Mouse (Mus musculus) midbrain, postnatal 0 days (tissue): ENCODE measurements around the gene Herc3. TPM values are rescaled to one million over a fixed set of nuclear protein-coding genes. Genes with fewer than 3 reads are reported as not detected.

ENCODE experiments used
- ATAC-seq: fragments of 200-750 bp; cut with Nextera tagmentation; 2 replicates; pipeline ENCODE4 v1.8.0; 2017; ENCODE audit warnings: moderate number of reproducible peaks, mild to moderate bottlenecking, moderate TSS enrichment, moderate library complexity; ENCODE audit not compliant: low FRiP score
- DNase-seq: peaks from one replicate; pipeline ENCODE4 v3.0.0-alpha.2; 2015; ENCODE audit warnings: low spot score
- H3K27ac ChIP-seq: fragments of 300-500 bp; sonication (generic); 2 replicates; pipeline ENCODE4 v1.5.1; 2014; ENCODE audit warnings: low read depth, mild to moderate bottlenecking, low read length, mixed read lengths
- H3K27me3 ChIP-seq: fragments of 300-500 bp; sonication (generic); 2 replicates; pipeline ENCODE4 v1.6.1; 2014; ENCODE audit warnings: low read length, control low read depth, mixed read lengths; ENCODE audit not compliant: insufficient read depth
- H3K36me3 ChIP-seq: fragments of 300-500 bp; sonication (generic); 2 replicates; pipeline ENCODE4 v1.6.1; 2014; ENCODE audit warnings: low read length, control low read depth, mixed read lengths; ENCODE audit not compliant: insufficient read depth
- H3K4me1 ChIP-seq: fragments of 300-500 bp; sonication (generic); 2 replicates; pipeline ENCODE4 v1.6.1; 2014; ENCODE audit warnings: mild to moderate bottlenecking, control low read depth, antibody characterized with exemption, low read length, mixed read lengths; ENCODE audit not compliant: insufficient read depth
- H3K4me2 ChIP-seq: fragments of 300-500 bp; sonication (generic); 2 replicates; pipeline ENCODE4 v1.6.1; 2014; ENCODE audit warnings: low read depth, mild to moderate bottlenecking, low read length, mixed read lengths; ENCODE audit not compliant: poor library complexity, severe bottlenecking
- H3K4me3 ChIP-seq: fragments of 300-500 bp; sonication (generic); 2 replicates; pipeline ENCODE4 v1.5.1; 2014; ENCODE audit warnings: low read depth, mild to moderate bottlenecking, low read length, moderate library complexity
- H3K9ac ChIP-seq: fragments of 300-500 bp; sonication (generic); replicated peaks from 2 replicates; pipeline ENCODE4 v1.6.1; 2014; ENCODE audit warnings: mild to moderate bottlenecking, low read length, moderate library complexity, mixed read lengths; ENCODE audit not compliant: poor library complexity, severe bottlenecking
- H3K9me3 ChIP-seq: fragments of 300-500 bp; sonication (generic); 2 replicates; pipeline ENCODE4 v1.6.1; 2016; ENCODE audit warnings: low read length, control low read depth
- CTCF ChIP-seq: IDR thresholded peaks from 2 replicates; pipeline ENCODE4 v1.5.1; 2016; ENCODE audit warnings: antibody characterized with exemption, mild to moderate bottlenecking
- WGBS: fragments of 180-500 bp; shearing (Covaris S2); extraction: QIAGEN DNeasy Blood & Tissue Kit; methylation state at CpG from one replicate; pipeline ENCODE4 v1.1.7; 2014; 5-methylcytosine and 5-hydroxymethylcytosine counted together
- polyA plus RNA-seq: library from polyadenylated mRNA; unstranded; fragments of >200 nt; fragmentation: Nextera tagmentation; extraction: Ambion mirVana; gene quantifications from 2 replicates; pipeline ENCODE4 v1.2.1, GENCODE M21; 2015
- total RNA-seq: library from RNA; depleted of rRNA; stranded (reverse); fragments of >200 nt; gene quantifications from 2 replicates; pipeline ENCODE4 v1.2.3, GENCODE M21; 2014

Herc3 gene
- total and polyA plus RNA-seq, 2 experiments from 2014 or later: 34.2 to 153 TPM

DNA sequence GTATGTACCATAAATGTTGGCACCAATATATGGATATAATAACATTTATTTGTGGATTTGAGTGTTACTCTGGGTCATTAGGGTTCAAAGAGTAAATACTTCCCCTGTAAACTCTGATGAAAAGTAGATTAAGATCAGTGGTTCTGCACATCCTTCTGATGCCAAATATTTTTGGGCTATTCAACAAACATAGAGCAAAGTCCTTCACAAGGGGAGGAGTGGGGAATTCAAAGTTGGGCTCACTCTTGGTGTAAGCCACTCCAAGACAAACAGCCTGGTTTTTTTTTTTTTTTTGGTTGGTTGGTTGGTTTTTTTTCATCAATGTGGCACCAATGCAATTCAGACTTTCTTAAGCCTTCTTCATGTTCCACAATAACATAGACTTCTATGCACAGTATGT lies 106.5 kb downstream of the Herc3 start:
- no peak for TF ChIP-seq CTCF
- Histone ChIP-seq H3K36me3 (peaks cover 9% of the 10 kb centered on the region; the same call in 1 of the 2 replicates), H3K9me3 (no peaks in the 10 kb centered on the region), H3K27me3 (no peaks in the 10 kb centered on the region), H3K9ac (no peak overlapping the region), H3K27ac (no peak overlapping the region), H3K4me3 (no peak overlapping the region), H3K4me2 (no peak overlapping the region), H3K4me1 (no peaks in the 10 kb centered on the region)
- no peak for ATAC-seq
- no peak for DNase-seq

DNA sequence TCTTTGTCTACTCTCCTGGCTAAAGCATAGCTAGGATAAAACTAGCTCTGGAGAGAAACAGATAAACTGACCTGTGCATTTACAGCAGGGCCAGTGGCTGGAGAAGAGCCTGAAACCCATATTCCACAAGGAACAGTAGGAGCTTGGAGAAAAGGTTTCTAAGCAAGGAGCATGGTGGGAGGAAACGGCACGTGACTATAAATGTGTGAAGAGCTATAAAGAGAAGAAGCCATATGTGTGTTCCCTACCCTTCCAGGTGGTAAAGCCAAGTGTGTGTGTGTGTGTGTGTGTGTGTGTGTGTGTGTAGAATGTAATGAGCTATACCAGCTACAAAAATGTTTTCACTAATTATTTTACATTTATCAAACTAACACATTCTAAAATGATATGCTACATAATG lies 111.0 kb downstream of the Herc3 start:
- 100% methylated on average over 2 of the region's 2 CpGs for WGBS
- DNase-seq (no peak), ATAC-seq (no peak)
- H3K27me3 ChIP-seq: no peaks in the 10 kb centered on the region
- H3K4me2 ChIP-seq: no peak overlapping the region
- no peak overlapping the region for H3K4me3 ChIP-seq
- peaks cover 14% of the 10 kb centered on the region for H3K36me3 ChIP-seq
- TF ChIP-seq CTCF: no peak
- H3K9ac ChIP-seq: no peak overlapping the region
- H3K9me3 ChIP-seq: no peaks in the 10 kb centered on the region
- H3K27ac ChIP-seq: no peak overlapping the region
- H3K4me1 ChIP-seq: no peaks in the 10 kb centered on the region

DNA sequence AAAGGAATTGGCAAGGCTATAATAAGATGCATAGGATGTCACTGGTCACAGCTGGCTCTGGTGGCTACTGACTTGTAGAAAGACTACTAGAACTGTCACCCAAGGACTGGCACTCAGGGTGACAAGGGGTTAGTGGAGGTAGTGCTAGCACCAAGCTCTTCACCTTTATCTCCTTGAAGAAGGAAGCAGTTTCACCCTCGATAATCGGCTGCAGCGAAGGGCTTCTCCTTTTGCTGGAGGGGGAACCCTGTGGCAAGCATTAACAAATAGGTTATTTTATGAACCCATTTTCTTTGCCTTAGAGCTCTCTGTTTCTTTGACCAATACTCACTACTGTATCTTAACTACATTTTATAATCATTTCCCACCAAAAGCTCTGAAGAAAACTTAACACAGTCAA lies 112.7 kb downstream of the Herc3 start:
- Histone ChIP-seq H3K27ac (no peak overlapping the region), H3K4me3 (no peak overlapping the region), H3K4me1 (no peaks in the 10 kb centered on the region), H3K36me3 (peaks cover 14% of the 10 kb centered on the region), H3K9ac (no peak overlapping the region), H3K9me3 (no peaks in the 10 kb centered on the region), H3K4me2 (no peak overlapping the region), H3K27me3 (no peaks in the 10 kb centered on the region)
- DNase-seq (no peak), ATAC-seq (no peak)
- no peak for TF ChIP-seq CTCF
- 95% methylated on average over 3 of the region's 3 CpGs for WGBS

DNA sequence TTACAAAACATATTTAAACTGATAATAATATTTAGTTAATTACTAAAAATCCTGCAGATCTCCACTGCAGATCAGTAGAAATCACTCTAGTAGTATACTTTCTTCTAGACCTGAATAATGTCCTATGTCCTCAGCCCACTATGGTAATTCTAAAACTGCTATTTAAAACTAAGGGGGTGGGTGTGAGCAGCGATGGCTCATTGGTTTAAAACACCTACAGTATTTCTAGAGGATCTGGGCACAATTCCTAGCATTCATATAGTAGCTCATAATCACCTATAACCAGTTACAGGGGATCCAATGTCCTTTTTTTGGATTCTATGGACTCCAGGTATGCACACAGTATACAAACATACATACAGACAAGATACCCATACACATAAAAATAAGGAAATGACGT lies 115.0 kb downstream of the Herc3 start:
- ATAC-seq (no peak), DNase-seq (no peak)
- Histone ChIP-seq H3K36me3 (peaks cover 8% of the 10 kb centered on the region; the same call in 1 of the 2 replicates), H3K4me1 (no peaks in the 10 kb centered on the region), H3K9ac (no peak overlapping the region), H3K4me3 (no peak overlapping the region), H3K27me3 (no peaks in the 10 kb centered on the region), H3K27ac (no peak overlapping the region), H3K4me2 (no peak overlapping the region), H3K9me3 (no peaks in the 10 kb centered on the region)
- no peak for TF ChIP-seq CTCF
- 72% methylated on average over 2 of the region's 2 CpGs for WGBS

DNA sequence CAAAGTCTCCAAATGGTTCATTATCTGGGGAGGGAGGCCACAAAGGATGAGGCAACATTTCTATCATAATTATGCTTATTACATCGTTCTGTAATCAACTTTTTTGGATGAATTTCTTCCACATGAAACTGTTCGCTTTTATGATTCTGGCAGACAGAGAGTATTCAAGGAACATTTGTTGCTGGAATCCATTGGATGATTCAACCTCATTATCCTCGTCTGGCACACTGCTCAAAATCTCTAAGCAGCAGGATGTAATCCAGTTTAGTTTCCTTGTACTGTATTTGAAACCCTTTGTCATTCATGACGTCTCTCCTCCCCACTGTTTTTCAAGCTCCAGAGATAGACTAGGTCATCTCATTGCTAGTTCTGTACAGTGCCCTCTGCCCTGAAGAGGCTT lies 115.6 kb downstream of the Herc3 start:
- no peaks in the 10 kb centered on the region for H3K27me3 ChIP-seq
- no peaks in the 10 kb centered on the region for H3K4me1 ChIP-seq
- H3K36me3 ChIP-seq: peaks cover 8% of the 10 kb centered on the region; the same call in 1 of the 2 replicates
- 65% methylated on average over 4 of the region's 4 CpGs for WGBS
- ATAC-seq: no peak
- no peak overlapping the region for H3K4me3 ChIP-seq
- no peak for TF ChIP-seq CTCF
- H3K27ac ChIP-seq: no peak overlapping the region
- H3K4me2 ChIP-seq: no peak overlapping the region
- no peaks in the 10 kb centered on the region for H3K9me3 ChIP-seq
- no peak for DNase-seq
- no peak overlapping the region for H3K9ac ChIP-seq

DNA sequence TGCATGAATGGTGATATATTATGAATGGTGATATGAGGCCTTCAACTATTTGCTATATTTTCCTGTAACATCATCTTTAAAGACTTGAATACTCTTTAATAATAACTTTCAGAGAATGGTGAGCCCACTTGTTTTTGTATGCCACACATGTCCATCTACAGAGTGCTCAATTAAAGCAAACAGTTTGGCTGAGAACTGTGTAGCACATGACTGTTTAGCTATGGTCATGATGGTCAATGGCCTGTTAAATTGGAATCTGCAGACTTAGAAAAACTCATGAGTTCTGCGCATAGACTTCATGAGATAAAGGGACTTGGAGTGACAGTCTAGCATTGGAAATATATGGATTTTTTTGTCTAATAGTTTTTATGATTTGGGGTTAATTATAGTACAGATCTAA lies 119.1 kb downstream of the Herc3 start:
- Histone ChIP-seq H3K27ac (no peak overlapping the region), H3K36me3 (peaks cover 15% of the 10 kb centered on the region), H3K9ac (no peak overlapping the region), H3K4me3 (no peak overlapping the region), H3K9me3 (no peaks in the 10 kb centered on the region), H3K4me2 (no peak overlapping the region), H3K4me1 (no peaks in the 10 kb centered on the region), H3K27me3 (no peaks in the 10 kb centered on the region)
- WGBS: 94% methylated on average over 1 of the region's 1 CpGs
- ATAC-seq (no peak), DNase-seq (no peak)
- TF ChIP-seq CTCF: no peak
